Mouse (Mus musculus): Measurements from ENCODE around the gene Shc3.

DNA sequence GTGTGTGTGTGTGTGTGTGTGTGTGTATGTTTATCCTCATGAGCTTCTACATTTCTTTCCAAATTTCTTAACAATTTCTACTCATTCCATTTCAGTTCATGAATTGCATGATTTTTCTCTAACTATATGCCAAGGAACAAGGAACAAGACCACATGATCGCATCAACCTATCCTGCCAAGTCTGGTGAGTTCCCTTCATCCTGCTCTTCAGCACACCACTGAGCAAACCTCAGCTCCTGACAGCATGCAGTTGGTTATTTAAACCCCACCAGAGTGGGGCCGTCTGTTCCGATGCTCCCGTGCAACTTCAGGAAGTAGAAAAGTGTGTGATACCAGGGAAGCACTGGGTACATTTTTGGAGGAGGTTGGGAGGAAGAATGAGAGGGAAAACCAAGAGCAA, 122.7 kb downstream of the Shc3 start:
- TF ChIP-seq CEBPB (IDR thresholded peaks at IDR 0.05; ENCODE audit: low read depth) (no peak), CTCF (IDR thresholded peaks at IDR 0.05; ENCODE audit: control insufficient read depth, insufficient read depth, insufficient read length) (no peak), USF1 (IDR thresholded peaks at IDR 0.05; ENCODE audit: low read depth) (no peak)

Data from C2C12 (cell line).